Mouse (Mus musculus) heart, embryonic 15.5 days (tissue): ENCODE data around the gene Dohh. TPM values are rescaled to one million over a fixed set of nuclear protein-coding genes. Genes with fewer than 3 reads are reported as not detected.

Experiments
- ATAC-seq: fragments of 200-750 bp; cut with Nextera tagmentation; replicated peaks from 2 replicates; pipeline ENCODE4 v1.8.0; 2017; ENCODE audit warnings: low read depth, moderate TSS enrichment; ENCODE audit not compliant: insufficient number of reproducible peaks, insufficient read depth, low FRiP score
- H3K27ac ChIP-seq: fragments of 300-500 bp; sonication (generic); 2 replicates; pipeline ENCODE4 v1.5.1; 2015; ENCODE audit warnings: mild to moderate bottlenecking, inconsistent platforms
- H3K27me3 ChIP-seq: fragments of 300-500 bp; sonication (generic); 2 replicates; pipeline ENCODE4 v1.6.1; 2015; ENCODE audit warnings: inconsistent platforms
- H3K36me3 ChIP-seq: fragments of 300-500 bp; sonication (generic); 2 replicates; pipeline ENCODE4 v1.6.1; 2015; ENCODE audit warnings: mild to moderate bottlenecking, inconsistent platforms
- H3K4me1 ChIP-seq: fragments of 300-500 bp; sonication (generic); replicated peaks from 2 replicates; pipeline ENCODE4 v1.6.1; 2015; ENCODE audit warnings: inconsistent platforms
- H3K4me2 ChIP-seq: fragments of 300-500 bp; sonication (generic); 2 replicates; pipeline ENCODE4 v1.6.1; 2015; ENCODE audit warnings: inconsistent platforms, mild to moderate bottlenecking, moderate library complexity
- H3K4me3 ChIP-seq: fragments of 300-500 bp; sonication (generic); 2 replicates; pipeline ENCODE4 v1.5.1; 2015; ENCODE audit warnings: mild to moderate bottlenecking, inconsistent platforms
- H3K9ac ChIP-seq: fragments of 300-500 bp; sonication (generic); 2 replicates; pipeline ENCODE4 v1.6.1; 2015; ENCODE audit warnings: mild to moderate bottlenecking, inconsistent platforms
- H3K9me3 ChIP-seq: fragments of 300-500 bp; sonication (generic); replicated peaks from 2 replicates; pipeline ENCODE4 v1.6.1; 2016; ENCODE audit warnings: inconsistent platforms
- WGBS: fragments of 180-500 bp; shearing (Covaris S2); methylation state at CpG from one replicate; pipeline ENCODE4 v1.1.7; 2015; ENCODE audit warnings: mixed read lengths; 5-methylcytosine and 5-hydroxymethylcytosine counted together
- polyA plus RNA-seq: library from polyadenylated mRNA; unstranded; fragments of >200 nt; fragmentation: Nextera tagmentation; extraction: Ambion mirVana; gene quantifications from 2 replicates; pipeline ENCODE4 v1.2.1, GENCODE M21; 2015

Gene Dohh
- polyA plus RNA-seq, 1 experiment from 2014 or later, result 65.2 TPM

- peak overlapping the region; percentile 93 for H3K4me3 ChIP-seq
- H3K36me3 ChIP-seq, result peaks cover 26% of the 10 kb centered on the region; the same call in 1 of the 2 replicates
- no peaks in the 10 kb centered on the region for H3K9me3 ChIP-seq
- no peak for ATAC-seq
- H3K4me2 ChIP-seq, result peak overlapping the region; percentile 89
- H3K27me3 ChIP-seq, result no peaks in the 10 kb centered on the region
- peaks cover 36% of the 10 kb centered on the region for H3K4me1 ChIP-seq
- peak overlapping the region; percentile 98 for H3K9ac ChIP-seq
- peak overlapping the region; percentile 77 for H3K27ac ChIP-seq
- WGBS, result 48% methylated on average over 2 of the region's 2 CpGs
These were observed 6.9 kb upstream of the Dohh start for GRCm38 (mm10) chr10:81377362-81377664.

- WGBS, result 1% methylated on average over 48 of the region's 59 CpGs
These were observed 6.3 kb upstream of the Dohh start, which contains the start of gene Fzr1 for GRCm38 (mm10) chr10:81377793-81378552. TSS of gene Fzr1 (minus strand) at chr10:81378516.

GRCm38 (mm10) chr10:81378553-81379182 is 5.6 kb upstream of the Dohh start:
- Histone ChIP-seq H3K9ac (peak overlapping the region; percentile 60), H3K36me3 (peaks cover 14% of the 10 kb centered on the region; the same call in 1 of the 2 replicates), H3K4me3 (peak overlapping the region; percentile 93), H3K27ac (peak overlapping the region; percentile 77), H3K27me3 (no peaks in the 10 kb centered on the region), H3K4me1 (peaks cover 39% of the 10 kb centered on the region), H3K4me2 (peak overlapping the region; percentile 89), H3K9me3 (no peaks in the 10 kb centered on the region)
- peak; percentile 93 for ATAC-seq
- WGBS, result under 1% methylated on average over 46 of the region's 46 CpGs

More at GRCm38 (mm10) chr10:81377793-81378552, 6.3 kb upstream of the Dohh start, which contains the start of gene Fzr1:
- Histone ChIP-seq H3K9me3 (no peaks in the 10 kb centered on the region), H3K4me2 (peak within 1 kb of the TSS; percentile 89), H3K4me3 (peak within 1 kb of the TSS; percentile 93), H3K9ac (peak within 1 kb of the TSS; percentile 98), H3K36me3 (peaks cover 21% of the 10 kb centered on the region; the same call in 1 of the 2 replicates), H3K27ac (peak within 1 kb of the TSS; percentile 77), H3K27me3 (no peaks in the 10 kb centered on the region), H3K4me1 (peaks cover 39% of the 10 kb centered on the region)
- ATAC-seq, result 0 out of 2 replicates have a peak, but pooled peaks have one; percentile 8

- Histone ChIP-seq H3K27ac (peak overlapping the region; percentile 68), H3K4me3 (peak overlapping the region; percentile 93), H3K4me2 (peak overlapping the region; percentile 79), H3K27me3 (no peaks in the 10 kb centered on the region), H3K4me1 (peaks cover 39% of the 10 kb centered on the region), H3K9me3 (no peaks in the 10 kb centered on the region), H3K36me3 (peaks cover 11% of the 10 kb centered on the region; the same call in 1 of the 2 replicates), H3K9ac (peak overlapping the region; percentile 60)
- 58% methylated on average over 3 of the region's 3 CpGs for WGBS
- no peak for ATAC-seq
These were observed 5.1 kb upstream of the Dohh start for GRCm38 (mm10) chr10:81379183-81379553.

GRCm38 (mm10) chr10:81379809-81380378 is 4.3 kb upstream of the Dohh start:
- Histone ChIP-seq H3K27ac (no peak overlapping the region), H3K36me3 (peaks cover 8% of the 10 kb centered on the region; the same call in 1 of the 2 replicates), H3K9me3 (no peaks in the 10 kb centered on the region), H3K27me3 (no peaks in the 10 kb centered on the region), H3K9ac (no peak overlapping the region), H3K4me1 (peaks cover 39% of the 10 kb centered on the region), H3K4me2 (no peak overlapping the region), H3K4me3 (no peak overlapping the region)
- 82% methylated on average over 6 of the region's 6 CpGs for WGBS
- ATAC-seq, result no peak

- Histone ChIP-seq H3K27me3 (no peaks in the 10 kb centered on the region), H3K4me2 (no peak overlapping the region), H3K36me3 (peaks cover 9% of the 10 kb centered on the region), H3K9ac (no peak overlapping the region), H3K9me3 (no peaks in the 10 kb centered on the region), H3K4me3 (no peak overlapping the region), H3K4me1 (peaks cover 34% of the 10 kb centered on the region), H3K27ac (peak overlapping the region; percentile 11)
- WGBS, result 23% methylated on average over 5 of the region's 5 CpGs
- ATAC-seq, result no peak
These were observed 2.2 kb upstream of the Dohh start for GRCm38 (mm10) chr10:81382039-81382438.

- H3K9me3 ChIP-seq, result no peaks in the 10 kb centered on the region
- peak; percentile 34; the same call in 1 of the 2 replicates for ATAC-seq
- peak overlapping the region; percentile 95 for H3K4me3 ChIP-seq
- H3K27me3 ChIP-seq, result no peaks in the 10 kb centered on the region
- peak overlapping the region; percentile 87 for H3K4me2 ChIP-seq
- peaks cover 29% of the 10 kb centered on the region for H3K4me1 ChIP-seq
- H3K36me3 ChIP-seq, result peaks cover 28% of the 10 kb centered on the region
- peak overlapping the region; percentile 86 for H3K9ac ChIP-seq
- peak overlapping the region; percentile 86 for H3K27ac ChIP-seq
- 0% methylated on average over 19 of the region's 19 CpGs for WGBS
These were observed 366 bp downstream of the Dohh start for GRCm38 (mm10) chr10:81384605-81384982.

GRCm38 (mm10) chr10:81385603-81386306 is 1.5 kb downstream of the Dohh start:
- H3K36me3 ChIP-seq, result peaks cover 28% of the 10 kb centered on the region
- H3K4me1 ChIP-seq, result peaks cover 37% of the 10 kb centered on the region
- ATAC-seq, result no peak
- H3K9ac ChIP-seq, result no peak overlapping the region
- H3K27ac ChIP-seq, result no peak overlapping the region
- no peaks in the 10 kb centered on the region for H3K9me3 ChIP-seq
- H3K27me3 ChIP-seq, result no peaks in the 10 kb centered on the region
- peak overlapping the region; percentile 95 for H3K4me3 ChIP-seq
- 75% methylated on average over 22 of the region's 22 CpGs for WGBS
- H3K4me2 ChIP-seq, result peak overlapping the region; percentile 87

GRCm38 (mm10) chr10:81387716-81388115 is 3.5 kb downstream of the Dohh start:
- Histone ChIP-seq H3K27ac (no peak overlapping the region), H3K27me3 (no peaks in the 10 kb centered on the region), H3K4me2 (no peak overlapping the region), H3K9ac (no peak overlapping the region), H3K9me3 (no peaks in the 10 kb centered on the region), H3K36me3 (peaks cover 28% of the 10 kb centered on the region), H3K4me1 (peaks cover 29% of the 10 kb centered on the region), H3K4me3 (no peak overlapping the region)
- 92% methylated on average over 20 of the region's 20 CpGs for WGBS
- ATAC-seq, result no peak

GRCm38 (mm10) chr10:81388505-81389055 is 4.4 kb downstream of the Dohh start, which contains the start of gene Gm48552:
TSS of gene Gm48552 (plus strand) at chr10:81389005.
- Histone ChIP-seq H3K4me2 (no peak within 1 kb of the TSS), H3K36me3 (peaks cover 28% of the 10 kb centered on the region), H3K9ac (peak within 1 kb of the TSS; percentile 36), H3K27ac (peak within 1 kb of the TSS; percentile 63), H3K4me1 (peaks cover 37% of the 10 kb centered on the region), H3K4me3 (no peak within 1 kb of the TSS), H3K9me3 (no peaks in the 10 kb centered on the region), H3K27me3 (no peaks in the 10 kb centered on the region)
- 85% methylated on average over 5 of the region's 5 CpGs for WGBS
- no peak for ATAC-seq
